Mouse (Mus musculus) layer of hippocampus, adult 18-20 months (tissue): ENCODE measurements around the gene Vmn2r88. TPM values are rescaled to one million over a fixed set of nuclear protein-coding genes. Genes with fewer than 3 reads are reported as not detected.
"Not testable (repeated sequence)": the region's sequence is repeated elsewhere in the genome, so short reads cannot be mapped to it uniquely, and the experiment has no call there.

Experiments used
- DNase-seq, 2 experiments: peaks; one replicate each; pipeline ENCODE4 v3.0.0; 2022; ENCODE audit warnings: low spot score in 2 of 2
- long read RNA-seq: library from polyadenylated mRNA; stranded (forward); transcript quantifications from one replicate; pipeline ENCODE4 v2.0.0, GENCODE M21; 2021
- total RNA-seq, 2 experiments: library from RNA; stranded (reverse); gene quantifications; 2 replicates each; pipeline ENCODE4 v1.2.3; 2021

Gene Vmn2r88
- not detected for total RNA-seq
- long read RNA-seq = 0 reads

GRCm38 (mm10) chr14:51410520-51410919 is at the start of gene Vmn2r88:
TSS of gene Vmn2r88 (plus strand) at chr14:51410820.
- no peak for DNase-seq

GRCm38 (mm10) chr14:51361456-51361855 is 49.2 kb upstream of the Vmn2r88 start, which contains the start of gene Gm7247:
TSS of gene Gm7247 (plus strand) at chr14:51361756.
- no peak for DNase-seq

GRCm38 (mm10) chr14:51382805-51383204 is 27.8 kb upstream of the Vmn2r88 start:
- DNase-seq = no peak

- no peak for DNase-seq
Observed at GRCm38 (mm10) chr14:51384351-51384750, 26.3 kb upstream of the Vmn2r88 start.

GRCm38 (mm10) chr14:51385741-51386140 is 24.9 kb upstream of the Vmn2r88 start:
- DNase-seq = no peak

GRCm38 (mm10) chr14:51387768-51388167 is 22.9 kb upstream of the Vmn2r88 start:
- no peak for DNase-seq

- no peak for DNase-seq
Observed at GRCm38 (mm10) chr14:51388222-51388621, 22.4 kb upstream of the Vmn2r88 start.

GRCm38 (mm10) chr14:51423885-51424284 is 13.3 kb downstream of the Vmn2r88 start:
- DNase-seq = no peak

GRCm38 (mm10) chr14:51430138-51430537 is 19.5 kb downstream of the Vmn2r88 start:
- not testable (repeated sequence) for DNase-seq

GRCm38 (mm10) chr14:51434546-51434945 is 23.9 kb downstream of the Vmn2r88 start:
- DNase-seq = no peak

- no peak for DNase-seq
Observed at GRCm38 (mm10) chr14:51435020-51435419, 24.4 kb downstream of the Vmn2r88 start.

GRCm38 (mm10) chr14:51438955-51439354 is 28.3 kb downstream of the Vmn2r88 start:
- no peak for DNase-seq

GRCm38 (mm10) chr14:51451557-51451956 is 40.9 kb downstream of the Vmn2r88 start, which contains the start of gene Vmn2r89:
TSS of gene Vmn2r89 (plus strand) at chr14:51451857.
- DNase-seq = not testable (repeated sequence)

Other genes with a start within 250 kb of the Vmn2r88 start
- under 1 TPM in 1 of 2 experiments, not detected in 1; 0.46 TPM for gene Rnase2b, start 248.6 kb upstream of the Vmn2r88 start, total RNA-seq
- gene Ang2, start 211.7 kb upstream of the Vmn2r88 start, total RNA-seq = not detected
- not detected for gene Ear14, start 207.4 kb upstream of the Vmn2r88 start, total RNA-seq
- not detected for gene Rnase2a, start 154.7 kb upstream of the Vmn2r88 start, total RNA-seq
- not detected for gene Gm7247, start 49.1 kb upstream of the Vmn2r88 start, total RNA-seq
- gene Vmn2r89, start 41.0 kb downstream of the Vmn2r88 start, total RNA-seq = not detected
- not detected for gene Gm5622, start 142.0 kb downstream of the Vmn2r88 start, total RNA-seq
- not detected for gene Gm17175, start 163.2 kb downstream of the Vmn2r88 start, total RNA-seq
- gene Gm17174, start 181.3 kb downstream of the Vmn2r88 start, total RNA-seq = not detected
- gene Gm17078, start 200.5 kb downstream of the Vmn2r88 start, total RNA-seq = not detected
- not detected for gene Gm4181, start 224.8 kb downstream of the Vmn2r88 start, total RNA-seq